Mouse (Mus musculus) yolk sac, embryonic 10.5 days (tissue): ENCODE data around the gene Sirt2.

Experiments
- DNase-seq: peaks from one replicate; pipeline ENCODE4 v3.0.0-alpha.2; 2017; ENCODE audit warnings: low spot score

The Sirt2 gene

DNA sequence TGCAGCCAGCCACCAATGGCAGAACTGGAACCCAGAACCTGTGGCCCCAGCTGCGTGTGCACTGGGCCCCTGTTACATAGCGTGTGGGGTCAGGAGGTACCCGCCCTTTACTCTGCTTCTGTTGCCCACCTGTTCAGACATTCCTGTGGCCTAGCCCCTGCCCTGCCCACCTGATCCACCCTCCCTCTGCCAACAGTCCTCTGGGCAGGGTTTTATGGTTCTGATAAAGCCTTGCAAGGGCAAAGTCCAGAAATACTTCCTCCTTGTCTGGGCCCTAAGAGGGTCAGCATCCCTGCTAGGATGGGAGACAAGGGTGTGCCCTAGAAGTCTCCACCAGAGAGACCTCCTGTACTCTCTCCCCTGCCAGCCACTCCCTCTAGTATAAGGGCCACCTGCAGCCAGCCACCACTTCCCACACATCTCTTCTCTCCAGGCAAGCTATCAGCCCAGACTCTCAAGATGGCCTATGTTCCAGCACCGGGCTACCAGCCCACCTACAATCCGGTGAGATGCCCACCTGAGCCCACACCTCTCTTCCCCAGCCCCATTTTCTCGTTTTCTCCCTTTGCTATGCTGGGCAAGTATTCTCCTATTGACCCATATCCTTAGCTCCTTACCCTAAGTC lies 67.3 kb downstream of the Sirt2 start, which contains the start of gene Lgals4:
Lgals4 (plus strand) TSS at position 132 of the 625 bp plus-strand sequence.
- DNase-seq: no peak

DNA sequence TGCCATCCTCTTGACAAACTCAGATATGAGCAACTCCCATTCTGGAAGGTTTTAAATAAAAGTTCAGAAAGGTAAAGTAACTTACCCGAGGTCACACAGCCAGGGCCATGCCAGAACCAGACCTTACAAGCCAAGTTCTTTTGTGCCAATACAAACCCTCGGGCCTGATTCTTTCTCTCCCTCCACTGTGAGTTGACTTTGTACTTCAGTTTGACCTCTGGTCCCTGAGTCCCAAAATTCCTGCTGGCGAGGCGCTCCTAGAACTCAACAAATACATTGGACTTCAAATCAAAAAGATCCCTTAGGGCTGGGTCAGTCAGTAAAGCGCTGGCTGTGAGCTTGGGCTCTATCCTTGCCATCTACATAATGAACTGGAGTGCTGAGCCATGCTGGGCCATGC lies 70.4 kb downstream of the Sirt2 start:
- peak; percentile 60 for DNase-seq
